Mouse (Mus musculus): ENCODE measurements around the gene Dscam. TPM values are rescaled to one million over a fixed set of nuclear protein-coding genes. Genes with fewer than 3 reads are reported as not detected.
"Not testable (repeated sequence)": the region's sequence is repeated elsewhere in the genome, so short reads cannot be mapped to it uniquely, and the experiment has no call there.

Dscam gene
- total and polyA plus RNA-seq, 2 experiments = not detected

GRCm38 (mm10) chr16:96902596-96902995 lies 268.0 kb downstream of the Dscam start:
- no peak overlapping the region for H3K27ac ChIP-seq (replicated peaks; ENCODE audit: insufficient read depth, low read depth, low read length)
- no peak overlapping the region for H3K4me3 ChIP-seq (ENCODE audit: insufficient read depth, low read depth, low read length)
- no peaks in the 10 kb centered on the region for H3K27me3 ChIP-seq (ENCODE audit: control insufficient read depth, insufficient read depth, low read length)
- no peaks in the 10 kb centered on the region for H3K4me1 ChIP-seq (ENCODE audit: control insufficient read depth, insufficient read depth, low read length)
- H3K79me2 ChIP-seq (ENCODE audit: control insufficient read depth, insufficient read depth, low read length) = no peaks in the 10 kb centered on the region
- H3K9ac ChIP-seq (ENCODE audit: low read depth, low read length) = no peak overlapping the region
- DNase-seq (ENCODE audit: extremely low read depth, low read depth, low spot score) = no peak
- TF ChIP-seq CTCF (IDR thresholded peaks at IDR 0.05; ENCODE audit: low read depth, low read length) (no peak), POLR2A (IDR thresholded peaks at IDR 0.05; ENCODE audit: extremely low read depth, insufficient read depth, low read length) (no peak)
- H3K36me3 ChIP-seq (ENCODE audit: control insufficient read depth, insufficient read depth, low read length) = no peaks in the 10 kb centered on the region

GRCm38 (mm10) chr16:96901234-96902014 lies 269.1 kb downstream of the Dscam start:
- TF ChIP-seq POLR2A (IDR thresholded peaks at IDR 0.05; ENCODE audit: extremely low read depth, insufficient read depth, low read length) (no peak), CTCF (IDR thresholded peaks at IDR 0.05; ENCODE audit: low read depth, low read length) (no peak)
- Histone ChIP-seq H3K27me3 (ENCODE audit: control insufficient read depth, insufficient read depth, low read length) (no peaks in the 10 kb centered on the region), H3K4me3 (ENCODE audit: insufficient read depth, low read depth, low read length) (no peak overlapping the region), H3K4me1 (ENCODE audit: control insufficient read depth, insufficient read depth, low read length) (no peaks in the 10 kb centered on the region), H3K79me2 (ENCODE audit: control insufficient read depth, insufficient read depth, low read length) (no peaks in the 10 kb centered on the region), H3K27ac (replicated peaks; ENCODE audit: insufficient read depth, low read depth, low read length) (no peak overlapping the region), H3K36me3 (ENCODE audit: control insufficient read depth, insufficient read depth, low read length) (no peaks in the 10 kb centered on the region), H3K9ac (ENCODE audit: low read depth, low read length) (no peak overlapping the region)
- no peak for DNase-seq (ENCODE audit: extremely low read depth, low read depth, low spot score)
- WGBS = 69% methylated on average over 3 of the region's 3 CpGs

- H3K27me3 ChIP-seq (ENCODE audit: control insufficient read depth, insufficient read depth, low read length) = no peaks in the 10 kb centered on the region
These were observed 271.2 kb downstream of the Dscam start for GRCm38 (mm10) chr16:96899329-96899728.

DNA sequence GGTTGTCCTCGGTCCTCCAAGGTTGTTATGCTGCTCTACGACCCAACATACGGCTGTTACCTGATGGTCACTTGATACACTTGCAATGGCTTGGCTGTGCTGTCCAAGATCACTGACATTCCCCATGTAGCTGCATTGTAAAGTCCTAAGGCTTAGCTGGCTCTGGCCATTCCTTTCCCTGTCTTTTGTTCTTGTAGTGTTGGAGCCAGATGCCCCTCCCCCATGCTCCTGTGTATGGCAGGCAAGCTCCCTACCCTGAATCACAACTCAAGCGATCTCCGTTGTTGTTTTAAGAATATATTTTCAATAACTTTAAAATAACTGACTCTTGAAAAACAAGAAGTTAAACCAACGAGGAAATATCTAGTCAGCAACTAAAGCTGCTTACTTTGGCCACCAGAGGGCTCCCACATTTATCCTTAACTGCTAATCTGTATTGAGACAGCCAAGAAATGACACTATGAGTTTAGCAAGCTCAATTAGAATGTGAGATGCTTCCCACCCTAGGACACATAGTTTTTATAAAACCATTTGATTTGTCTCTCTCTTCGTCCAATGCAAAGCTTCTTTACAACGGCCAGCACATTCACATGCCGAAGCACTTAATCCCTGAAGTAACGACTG lies 273.9 kb downstream of the Dscam start:
- H3K4me3 ChIP-seq (ENCODE audit: insufficient read depth, low read depth, low read length) = no peak overlapping the region
- TF ChIP-seq CTCF (IDR thresholded peaks at IDR 0.05; ENCODE audit: low read depth, low read length) (peak; percentile 30; the same call in 1 of the 2 replicates), POLR2A (IDR thresholded peaks at IDR 0.05; ENCODE audit: extremely low read depth, insufficient read depth, low read length) (no peak)
- H3K27me3 ChIP-seq (ENCODE audit: control insufficient read depth, insufficient read depth, low read length) = no peaks in the 10 kb centered on the region
- H3K9ac ChIP-seq (ENCODE audit: low read depth, low read length) = no peak overlapping the region
- peak; percentile 53 for DNase-seq (ENCODE audit: extremely low read depth, low read depth, low spot score)
- 66% methylated on average over 10 of the region's 10 CpGs for WGBS
- no peaks in the 10 kb centered on the region for H3K4me1 ChIP-seq (ENCODE audit: control insufficient read depth, insufficient read depth, low read length)
- H3K36me3 ChIP-seq (ENCODE audit: control insufficient read depth, insufficient read depth, low read length) = no peaks in the 10 kb centered on the region
- H3K27ac ChIP-seq (replicated peaks; ENCODE audit: insufficient read depth, low read depth, low read length) = no peak overlapping the region
- no peaks in the 10 kb centered on the region for H3K79me2 ChIP-seq (ENCODE audit: control insufficient read depth, insufficient read depth, low read length)

More at GRCm38 (mm10) chr16:96899329-96899728, 271.2 kb downstream of the Dscam start:
- 0 out of 2 replicates have a peak, but pooled peaks have one; percentile 11 for TF ChIP-seq CTCF (IDR thresholded peaks at IDR 0.05; ENCODE audit: low read depth, low read length)
- no peak for TF ChIP-seq POLR2A (IDR thresholded peaks at IDR 0.05; ENCODE audit: extremely low read depth, insufficient read depth, low read length)
- no peak for DNase-seq (ENCODE audit: extremely low read depth, low read depth, low spot score)
- Histone ChIP-seq H3K4me3 (ENCODE audit: insufficient read depth, low read depth, low read length) (no peak overlapping the region), H3K79me2 (ENCODE audit: control insufficient read depth, insufficient read depth, low read length) (no peaks in the 10 kb centered on the region), H3K9ac (ENCODE audit: low read depth, low read length) (no peak overlapping the region), H3K27ac (replicated peaks; ENCODE audit: insufficient read depth, low read depth, low read length) (no peak overlapping the region), H3K4me1 (ENCODE audit: control insufficient read depth, insufficient read depth, low read length) (no peaks in the 10 kb centered on the region), H3K36me3 (ENCODE audit: control insufficient read depth, insufficient read depth, low read length) (no peaks in the 10 kb centered on the region)

DNA sequence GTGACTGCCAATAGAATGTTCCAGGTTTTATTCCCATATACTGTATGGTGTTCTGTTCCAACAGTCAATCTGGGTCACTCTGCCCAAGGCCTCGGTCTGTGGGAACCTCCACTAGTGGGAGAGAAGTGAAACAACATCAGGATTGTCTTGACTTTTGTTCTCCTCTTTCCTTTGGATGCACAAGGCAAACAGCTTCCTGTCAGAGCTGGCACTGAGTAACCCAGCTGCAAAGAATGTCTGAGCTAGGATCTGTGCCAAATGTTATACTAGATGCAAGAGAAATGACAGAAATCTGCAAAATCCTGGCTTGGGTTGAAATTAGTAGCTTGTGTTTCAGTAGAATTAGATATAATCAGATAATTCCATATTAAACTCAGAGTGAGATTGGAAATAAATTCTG lies 282.5 kb downstream of the Dscam start:
- Histone ChIP-seq H3K4me3 (ENCODE audit: insufficient read depth, low read depth, low read length) (no peak overlapping the region), H3K4me1 (ENCODE audit: control insufficient read depth, insufficient read depth, low read length) (no peaks in the 10 kb centered on the region), H3K36me3 (ENCODE audit: control insufficient read depth, insufficient read depth, low read length) (no peaks in the 10 kb centered on the region), H3K27me3 (ENCODE audit: control insufficient read depth, insufficient read depth, low read length) (no peaks in the 10 kb centered on the region), H3K79me2 (ENCODE audit: control insufficient read depth, insufficient read depth, low read length) (no peaks in the 10 kb centered on the region), H3K27ac (replicated peaks; ENCODE audit: insufficient read depth, low read depth, low read length) (no peak overlapping the region), H3K9ac (ENCODE audit: low read depth, low read length) (no peak overlapping the region)
- DNase-seq (ENCODE audit: extremely low read depth, low read depth, low spot score) = no peak
- TF ChIP-seq POLR2A (IDR thresholded peaks at IDR 0.05; ENCODE audit: extremely low read depth, insufficient read depth, low read length) (no peak), CTCF (IDR thresholded peaks at IDR 0.05; ENCODE audit: low read depth, low read length) (no peak)
- 65% methylated on average over 1 of the region's 1 CpGs for WGBS

DNA sequence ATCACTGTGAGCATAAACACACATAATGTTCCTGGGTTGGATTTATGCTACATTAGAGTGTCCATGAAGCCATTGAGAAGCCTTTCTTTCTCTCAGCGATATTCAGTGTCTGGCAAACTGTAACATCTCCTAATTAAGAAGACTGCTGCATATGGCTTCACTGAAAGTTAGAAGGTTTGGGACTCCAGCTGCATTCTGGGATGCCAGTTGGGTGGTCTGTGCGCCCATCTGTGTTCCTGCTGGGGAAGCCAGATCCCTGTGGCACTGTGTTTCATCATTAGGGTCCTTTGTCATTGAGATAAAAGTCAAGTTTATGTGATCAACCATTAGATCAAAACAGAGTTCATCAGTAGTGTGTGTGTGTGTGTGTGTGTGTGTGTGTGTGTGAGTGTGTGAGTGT lies 284.7 kb downstream of the Dscam start:
- Histone ChIP-seq H3K36me3 (ENCODE audit: control insufficient read depth, insufficient read depth, low read length) (no peaks in the 10 kb centered on the region), H3K4me1 (ENCODE audit: control insufficient read depth, insufficient read depth, low read length) (no peaks in the 10 kb centered on the region), H3K79me2 (ENCODE audit: control insufficient read depth, insufficient read depth, low read length) (no peaks in the 10 kb centered on the region), H3K9ac (ENCODE audit: low read depth, low read length) (no peak overlapping the region), H3K4me3 (ENCODE audit: insufficient read depth, low read depth, low read length) (no peak overlapping the region), H3K27ac (replicated peaks; ENCODE audit: insufficient read depth, low read depth, low read length) (no peak overlapping the region), H3K27me3 (ENCODE audit: control insufficient read depth, insufficient read depth, low read length) (no peaks in the 10 kb centered on the region)
- no peak for TF ChIP-seq POLR2A (IDR thresholded peaks at IDR 0.05; ENCODE audit: extremely low read depth, insufficient read depth, low read length)
- no peak for TF ChIP-seq CTCF (IDR thresholded peaks at IDR 0.05; ENCODE audit: low read depth, low read length)
- DNase-seq (ENCODE audit: extremely low read depth, low read depth, low spot score) = no peak
- WGBS = 68% methylated on average over 2 of the region's 2 CpGs

- not testable (repeated sequence) for H3K4me3 ChIP-seq (ENCODE audit: insufficient read depth, low read depth, low read length); H3K79me2 ChIP-seq (ENCODE audit: control insufficient read depth, insufficient read depth, low read length); H3K27me3 ChIP-seq (ENCODE audit: control insufficient read depth, insufficient read depth, low read length); H3K4me1 ChIP-seq (ENCODE audit: control insufficient read depth, insufficient read depth, low read length); H3K36me3 ChIP-seq (ENCODE audit: control insufficient read depth, insufficient read depth, low read length); DNase-seq (ENCODE audit: extremely low read depth, low read depth, low spot score); H3K9ac ChIP-seq (ENCODE audit: low read depth, low read length); H3K27ac ChIP-seq (replicated peaks; ENCODE audit: insufficient read depth, low read depth, low read length)
- 71% methylated on average over 3 of the region's 3 CpGs for WGBS
These were observed 286.0 kb downstream of the Dscam start for GRCm38 (mm10) chr16:96884590-96884989.
